Mouse (Mus musculus): ENCODE data around the gene Thap12. TPM values are rescaled to one million over a fixed set of nuclear protein-coding genes. Genes with fewer than 3 reads are reported as not detected.

The Thap12 gene
- 55.9 and 61.7 TPM in 2 replicates for polyA plus RNA-seq (2014; fragmentation: Nextera tagmentation; extraction: Ambion mirVana)

DNA sequence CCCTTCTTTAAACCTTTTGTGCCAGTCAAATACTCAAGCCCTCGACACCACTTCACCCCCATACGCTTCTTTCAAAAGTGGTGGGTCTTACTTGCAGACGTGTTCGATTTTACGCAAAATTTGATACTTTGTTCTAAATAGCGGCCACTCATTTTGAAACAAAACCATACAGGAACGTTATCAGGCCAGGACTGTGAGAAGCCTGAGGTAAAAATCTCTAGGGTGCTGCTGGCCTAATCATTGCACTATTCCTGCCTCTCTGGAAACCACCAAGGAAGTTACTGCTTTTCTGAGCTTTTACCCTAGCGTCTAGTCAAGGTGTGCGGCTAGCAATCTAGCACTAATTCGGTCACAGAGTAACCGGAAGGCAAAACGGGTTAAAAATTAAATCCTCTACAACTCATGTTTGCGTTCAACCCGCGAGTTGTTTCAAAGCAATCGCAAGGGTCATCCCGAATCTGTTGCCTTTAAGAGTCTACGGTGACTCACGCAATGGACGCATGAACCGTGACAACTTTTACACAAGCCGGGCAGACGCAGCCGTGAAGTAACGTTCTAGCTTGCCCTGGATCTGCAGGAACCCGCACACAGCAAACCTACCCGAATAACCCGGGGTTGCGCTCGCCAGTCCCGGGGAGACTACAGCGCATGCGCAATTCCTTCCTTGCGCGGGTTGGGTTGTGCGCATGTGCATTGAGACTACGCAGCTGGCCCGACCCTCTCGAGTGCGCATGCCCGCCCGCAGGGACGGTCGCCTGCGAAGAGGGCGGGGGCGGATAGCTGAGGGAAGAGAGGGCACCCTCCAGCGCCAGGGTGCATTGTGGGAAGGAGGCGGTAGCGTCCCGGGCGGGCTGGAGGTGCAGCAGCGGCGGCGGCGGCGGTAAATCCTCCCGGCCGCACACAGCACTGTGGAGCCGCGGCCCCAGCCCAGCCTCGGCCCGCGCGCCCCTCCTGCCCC lies at the start of gene Thap12:
Gene Thap12 (plus strand): TSS at position 821 of the 958 bp plus-strand sequence.
- peak; percentile 98 for ATAC-seq (ENCODE audit: insufficient number of reproducible peaks, insufficient read depth, low FRiP score, low read depth)
- WGBS = 2% methylated on average over 65 of the region's 65 CpGs

DNA sequence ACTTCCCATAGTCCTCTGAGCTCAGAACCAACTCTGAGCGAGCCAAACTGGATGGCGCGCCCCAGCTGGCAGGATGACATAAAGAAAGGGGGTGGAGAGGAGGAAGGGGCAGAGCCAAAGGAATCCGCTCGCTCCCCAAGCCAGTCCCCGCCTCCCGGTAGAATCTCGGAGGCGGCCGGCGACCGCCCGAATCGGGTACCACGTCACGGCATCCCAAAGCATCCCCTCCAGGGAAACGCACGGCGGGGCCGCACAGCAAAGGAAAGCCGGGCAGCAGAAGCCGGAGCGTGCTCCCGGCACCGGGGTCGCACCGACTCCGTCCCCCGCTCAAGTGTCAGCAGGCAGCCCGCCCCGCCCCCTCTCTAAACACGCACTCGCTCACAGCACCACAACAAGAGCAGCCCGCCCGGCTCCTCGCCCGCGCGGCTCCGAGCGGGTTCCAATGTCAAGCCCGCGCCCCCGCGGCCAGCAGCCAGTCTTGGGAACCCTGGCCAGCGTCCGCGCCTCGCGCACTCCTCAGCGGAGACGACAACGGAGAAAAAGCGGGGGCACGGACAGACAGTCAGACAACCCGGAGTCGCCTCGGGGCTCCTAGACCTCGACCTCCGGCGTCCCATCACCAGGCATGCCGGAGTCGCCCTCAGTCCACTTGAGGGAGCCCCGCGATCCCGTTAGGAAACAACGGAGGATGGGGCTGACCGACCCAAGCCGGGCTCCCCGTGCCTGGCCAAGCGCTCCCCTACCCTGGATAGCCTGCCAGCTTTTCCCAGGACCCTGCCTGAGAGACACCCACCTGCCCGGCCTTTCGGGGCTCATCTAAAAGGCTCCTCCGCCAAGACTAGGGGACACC lies 47.0 kb upstream of the Thap12 start:
- Histone ChIP-seq H3K4me1 (ENCODE audit: control insufficient read depth, insufficient read depth, low read length) (peaks cover 20% of the 10 kb centered on the region), H3K4me2 (replicated peaks; ENCODE audit: low read depth, low read length) (peak overlapping the region; percentile 82)
- peak; percentile 71 for ATAC-seq (ENCODE audit: insufficient number of reproducible peaks, insufficient read depth, low FRiP score, low read depth)

More for the DNA sequence above, at the start of gene Thap12:
- H3K36me3 ChIP-seq (ENCODE audit: control insufficient read depth, insufficient read depth, low read length) = no peaks in the 10 kb centered on the region
- H3K9ac ChIP-seq (replicated peaks; ENCODE audit: low read depth, low read length) = peak within 1 kb of the TSS; percentile 94
- H3K27me3 ChIP-seq (ENCODE audit: control insufficient read depth, insufficient read depth, low read length) = no peaks in the 10 kb centered on the region
- peaks cover 10% of the 10 kb centered on the region; the same call in 1 of the 2 replicates for H3K4me1 ChIP-seq (ENCODE audit: control insufficient read depth, insufficient read depth, low read length)
- peak within 1 kb of the TSS; percentile 78 for H3K4me2 ChIP-seq (replicated peaks; ENCODE audit: low read depth, low read length)
- H3K9me3 ChIP-seq (ENCODE audit: control insufficient read depth, low read depth, low read length) = no peaks in the 10 kb centered on the region
- peak within 1 kb of the TSS; percentile 87 for H3K27ac ChIP-seq (ENCODE audit: low read length)
- H3K4me3 ChIP-seq (ENCODE audit: low read depth, low read length) = peak within 1 kb of the TSS; percentile 95

DNA sequence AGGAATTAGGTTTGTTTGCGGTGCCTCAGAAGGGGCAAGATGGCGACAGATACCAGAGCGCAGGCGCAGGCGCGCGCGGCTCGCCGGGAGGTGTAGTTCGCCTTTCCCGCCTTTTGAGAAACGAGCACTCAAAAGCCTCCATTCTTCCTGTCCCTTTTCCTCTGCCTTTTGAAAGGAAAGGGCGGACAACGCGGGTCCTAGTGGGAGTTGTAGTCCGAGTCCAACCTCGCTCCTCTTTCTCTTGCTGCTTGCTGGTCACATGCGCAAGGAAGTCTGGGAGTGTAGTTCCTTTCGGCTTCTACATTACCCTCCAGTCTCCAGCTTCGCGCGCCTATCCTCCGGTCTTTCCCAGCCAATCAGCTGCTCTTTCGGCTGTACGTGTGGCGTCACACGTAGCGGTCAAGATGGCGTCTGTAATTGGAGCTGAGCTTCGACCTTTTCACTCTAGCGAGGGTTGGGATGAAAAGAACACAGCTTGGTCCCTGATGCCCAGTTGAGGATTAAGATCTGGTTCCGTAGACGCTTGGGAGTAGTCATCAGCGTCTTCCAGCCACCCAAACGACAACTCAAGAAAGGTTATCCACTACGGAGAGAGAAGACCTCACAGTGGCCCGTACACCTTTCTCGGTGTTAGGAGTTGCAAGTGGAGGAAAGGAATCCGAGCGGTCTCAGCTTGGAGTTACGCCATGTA lies 46.2 kb upstream of the Thap12 start, which contains the start of gene Emsy:
Gene Emsy (minus strand): TSS at position 253 of the 691 bp plus-strand sequence.
- H3K27me3 ChIP-seq (ENCODE audit: control insufficient read depth, insufficient read depth, low read length) = no peaks in the 10 kb centered on the region
- peak within 1 kb of the TSS; percentile 93 for H3K27ac ChIP-seq (ENCODE audit: low read length)
- peak; percentile 96 for ATAC-seq (ENCODE audit: insufficient number of reproducible peaks, insufficient read depth, low FRiP score, low read depth)
- H3K4me3 ChIP-seq (ENCODE audit: low read depth, low read length) = peak within 1 kb of the TSS; percentile 79
- H3K9me3 ChIP-seq (ENCODE audit: control insufficient read depth, low read depth, low read length) = no peaks in the 10 kb centered on the region
- 0 out of 2 replicates have a peak, but pooled peaks cover 6% of the 10 kb centered on the region for H3K36me3 ChIP-seq (ENCODE audit: control insufficient read depth, insufficient read depth, low read length)
- under 1% methylated on average over 42 of the region's 42 CpGs for WGBS
- H3K9ac ChIP-seq (replicated peaks; ENCODE audit: low read depth, low read length) = peak within 1 kb of the TSS; percentile 72
- H3K4me2 ChIP-seq (replicated peaks; ENCODE audit: low read depth, low read length) = peak within 1 kb of the TSS; percentile 82
- H3K4me1 ChIP-seq (ENCODE audit: control insufficient read depth, insufficient read depth, low read length) = peaks cover 20% of the 10 kb centered on the region

More for the DNA sequence above, 47.0 kb upstream of the Thap12 start:
- peak overlapping the region; percentile 72 for H3K9ac ChIP-seq (replicated peaks; ENCODE audit: low read depth, low read length)
- H3K27me3 ChIP-seq (ENCODE audit: control insufficient read depth, insufficient read depth, low read length) = no peaks in the 10 kb centered on the region
- peak overlapping the region; percentile 93 for H3K27ac ChIP-seq (ENCODE audit: low read length)
- 0 out of 2 replicates have a peak, but pooled peaks cover 6% of the 10 kb centered on the region for H3K36me3 ChIP-seq (ENCODE audit: control insufficient read depth, insufficient read depth, low read length)
- peak overlapping the region; percentile 79 for H3K4me3 ChIP-seq (ENCODE audit: low read depth, low read length)
- no peaks in the 10 kb centered on the region for H3K9me3 ChIP-seq (ENCODE audit: control insufficient read depth, low read depth, low read length)
- WGBS = under 1% methylated on average over 74 of the region's 74 CpGs

DNA sequence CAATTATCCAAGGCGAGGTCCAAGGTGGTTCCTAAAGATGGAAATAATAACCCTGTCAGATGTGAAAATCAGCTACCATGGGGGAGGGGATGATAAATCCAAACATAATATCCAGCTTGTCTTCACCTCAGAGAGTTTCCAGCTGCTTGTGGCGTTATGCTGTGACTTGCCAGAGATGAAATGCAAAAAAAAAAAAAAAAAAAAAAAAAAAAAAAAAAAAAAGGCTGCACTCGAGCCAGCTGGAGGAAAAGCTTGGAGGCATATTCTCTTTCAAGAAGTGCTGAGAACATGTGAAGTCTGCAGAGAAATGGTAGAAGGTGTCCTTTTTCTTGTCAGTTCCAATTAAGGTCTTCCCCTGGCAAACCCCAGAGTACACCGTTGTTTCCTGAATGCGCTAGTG lies 37.7 kb upstream of the Thap12 start:
- peaks cover 10% of the 10 kb centered on the region for H3K4me1 ChIP-seq (ENCODE audit: control insufficient read depth, insufficient read depth, low read length)
- H3K9me3 ChIP-seq (ENCODE audit: control insufficient read depth, low read depth, low read length) = no peaks in the 10 kb centered on the region
- H3K4me2 ChIP-seq (replicated peaks; ENCODE audit: low read depth, low read length) = no peak overlapping the region
- H3K9ac ChIP-seq (replicated peaks; ENCODE audit: low read depth, low read length) = no peak overlapping the region
- no peaks in the 10 kb centered on the region for H3K27me3 ChIP-seq (ENCODE audit: control insufficient read depth, insufficient read depth, low read length)
- peak; percentile 42; the same call in 1 of the 2 replicates for ATAC-seq (ENCODE audit: insufficient number of reproducible peaks, insufficient read depth, low FRiP score, low read depth)
- H3K4me3 ChIP-seq (ENCODE audit: low read depth, low read length) = no peak overlapping the region
- peak overlapping the region; percentile 35; the same call in 1 of the 2 replicates for H3K27ac ChIP-seq (ENCODE audit: low read length)
- WGBS = 30% methylated on average over 5 of the region's 5 CpGs
- H3K36me3 ChIP-seq (ENCODE audit: control insufficient read depth, insufficient read depth, low read length) = no peaks in the 10 kb centered on the region

DNA sequence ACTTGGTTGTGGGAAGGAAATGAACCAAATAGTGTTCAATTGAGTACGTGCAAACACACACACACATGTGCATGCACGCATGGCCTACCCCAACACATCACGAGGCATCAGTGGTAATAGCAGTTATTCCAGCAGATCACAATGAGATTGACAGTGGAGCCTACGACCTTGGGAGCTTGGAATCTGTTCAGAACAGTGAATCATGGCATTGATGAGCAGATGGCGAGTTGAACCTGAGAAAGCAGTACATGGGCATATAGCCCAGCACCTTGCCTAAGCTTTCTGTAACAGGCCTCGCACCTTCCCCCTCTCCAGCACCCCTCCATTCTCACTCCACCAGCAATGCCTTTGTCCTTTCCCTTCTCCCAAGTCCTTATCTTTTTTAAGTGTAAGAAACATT lies 37.2 kb upstream of the Thap12 start:
- Histone ChIP-seq H3K9ac (replicated peaks; ENCODE audit: low read depth, low read length) (no peak overlapping the region), H3K4me2 (replicated peaks; ENCODE audit: low read depth, low read length) (no peak overlapping the region), H3K27me3 (ENCODE audit: control insufficient read depth, insufficient read depth, low read length) (no peaks in the 10 kb centered on the region), H3K9me3 (ENCODE audit: control insufficient read depth, low read depth, low read length) (no peaks in the 10 kb centered on the region), H3K4me1 (ENCODE audit: control insufficient read depth, insufficient read depth, low read length) (peaks cover 10% of the 10 kb centered on the region), H3K27ac (ENCODE audit: low read length) (peak overlapping the region; percentile 35; the same call in 1 of the 2 replicates), H3K36me3 (ENCODE audit: control insufficient read depth, insufficient read depth, low read length) (no peaks in the 10 kb centered on the region), H3K4me3 (ENCODE audit: low read depth, low read length) (no peak overlapping the region)
- ATAC-seq (ENCODE audit: insufficient number of reproducible peaks, insufficient read depth, low FRiP score, low read depth) = no peak
- WGBS = 75% methylated on average over 6 of the region's 6 CpGs

DNA sequence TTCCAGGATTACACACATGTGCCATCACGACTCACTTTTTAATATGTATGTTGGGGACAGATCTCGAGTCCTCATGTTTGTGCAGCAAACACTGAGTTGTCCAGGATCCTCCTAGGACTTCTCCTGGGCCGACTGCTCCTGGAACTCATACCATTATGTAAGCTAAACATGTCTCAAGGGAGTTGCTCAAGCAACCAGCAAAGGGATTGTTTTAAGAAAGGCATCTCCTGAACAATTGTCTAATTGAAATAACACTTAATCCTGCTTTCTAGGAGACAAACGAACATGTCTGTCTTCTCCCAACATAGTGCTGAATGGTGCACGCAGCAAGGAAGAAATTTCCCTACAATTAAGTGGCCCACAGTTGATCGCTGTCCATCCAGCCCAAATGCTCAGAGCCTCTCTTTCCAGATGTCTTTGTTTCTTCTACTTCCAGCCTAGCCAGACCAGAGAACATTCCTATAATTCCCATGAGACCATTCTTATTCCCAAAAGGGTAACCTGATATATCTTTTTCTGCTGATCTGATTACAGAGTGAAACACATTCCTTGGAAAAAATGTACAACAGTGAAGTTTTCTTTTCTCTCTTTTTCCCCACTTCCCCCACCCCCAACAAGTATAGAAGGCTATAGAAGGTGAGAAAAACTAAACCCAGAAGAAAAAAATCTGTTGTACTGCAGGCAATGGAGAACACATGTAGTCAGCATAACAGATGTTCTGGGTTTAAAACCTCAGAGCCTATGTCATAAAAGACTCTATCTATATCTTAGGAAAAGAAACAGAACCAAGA lies 34.8 kb upstream of the Thap12 start:
- H3K9ac ChIP-seq (replicated peaks; ENCODE audit: low read depth, low read length) = no peak overlapping the region
- H3K4me3 ChIP-seq (ENCODE audit: low read depth, low read length) = no peak overlapping the region
- no peaks in the 10 kb centered on the region for H3K36me3 ChIP-seq (ENCODE audit: control insufficient read depth, insufficient read depth, low read length)
- H3K4me1 ChIP-seq (ENCODE audit: control insufficient read depth, insufficient read depth, low read length) = peaks cover 21% of the 10 kb centered on the region
- WGBS = 54% methylated on average over 6 of the region's 6 CpGs
- no peak overlapping the region for H3K4me2 ChIP-seq (replicated peaks; ENCODE audit: low read depth, low read length)
- no peak overlapping the region for H3K27ac ChIP-seq (ENCODE audit: low read length)
- H3K9me3 ChIP-seq (ENCODE audit: control insufficient read depth, low read depth, low read length) = no peaks in the 10 kb centered on the region
- no peak for ATAC-seq (ENCODE audit: insufficient number of reproducible peaks, insufficient read depth, low FRiP score, low read depth)
- no peaks in the 10 kb centered on the region for H3K27me3 ChIP-seq (ENCODE audit: control insufficient read depth, insufficient read depth, low read length)

DNA sequence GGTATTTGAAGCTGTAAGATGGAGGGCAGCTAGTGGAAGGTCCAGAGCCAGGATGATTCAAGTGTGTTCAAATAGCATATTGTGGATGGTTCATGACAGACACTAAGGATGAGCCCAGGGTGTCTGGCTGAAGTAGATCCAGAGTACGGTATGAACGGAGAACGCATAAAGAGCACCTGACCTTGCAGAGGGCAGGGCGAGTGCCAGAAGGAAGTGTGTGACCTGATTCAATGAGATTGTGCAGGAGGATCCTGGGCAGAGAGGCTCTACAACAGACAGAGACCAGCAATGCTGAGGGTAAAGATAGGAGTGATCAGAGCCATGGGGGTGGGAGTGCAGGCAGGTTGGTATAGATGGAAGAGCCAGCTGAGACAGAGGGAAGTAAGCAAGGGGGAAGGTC lies 32.1 kb upstream of the Thap12 start:
- Histone ChIP-seq H3K36me3 (ENCODE audit: control insufficient read depth, insufficient read depth, low read length) (no peaks in the 10 kb centered on the region), H3K9ac (replicated peaks; ENCODE audit: low read depth, low read length) (no peak overlapping the region)
- no peak for ATAC-seq (ENCODE audit: insufficient number of reproducible peaks, insufficient read depth, low FRiP score, low read depth)

More for the DNA sequence above, 32.1 kb upstream of the Thap12 start:
- Histone ChIP-seq H3K9me3 (ENCODE audit: control insufficient read depth, low read depth, low read length) (no peaks in the 10 kb centered on the region), H3K4me1 (ENCODE audit: control insufficient read depth, insufficient read depth, low read length) (peaks cover 11% of the 10 kb centered on the region; the same call in 1 of the 2 replicates), H3K4me2 (replicated peaks; ENCODE audit: low read depth, low read length) (no peak overlapping the region), H3K27me3 (ENCODE audit: control insufficient read depth, insufficient read depth, low read length) (no peaks in the 10 kb centered on the region), H3K27ac (ENCODE audit: low read length) (no peak overlapping the region), H3K4me3 (ENCODE audit: low read depth, low read length) (no peak overlapping the region)
- WGBS = 84% methylated on average over 4 of the region's 4 CpGs

All from stomach, embryonic 14.5 days (tissue).